14 mouse cellular contexts compared by ENCODE assay signal in genomic region chr1:154223807-154224207, GRCm38 (mm10). TPM values are rescaled to one million over a fixed set of nuclear protein-coding genes. Genes with fewer than 3 reads are reported as not detected.
DNase-seq lines count a peak whose midpoint lies in the region; ATAC-seq lines count a peak whose summit lies in the region.
"Had no signal": no experiment of that assay in that cellular context is flagged by ENCODE, and none has a peak within 500 bp of the region (broad histone marks: within the 10 kb centered on the region; RNA-seq: fewer than 3 reads in every experiment).

No protein-coding gene starts in this region.

- no peak overlapping the region for H3K9ac ChIP-seq in hindbrain, embryonic 16.5 days (ENCODE audit: low read depth, low read length)
- H3K9ac ChIP-seq in midbrain, embryonic 11.5 days (ENCODE audit: low read length) = no peak overlapping the region
- H3K9ac ChIP-seq: limb, embryonic 15.5 days had no signal

- H3K4me1 ChIP-seq in hindbrain, embryonic 16.5 days (ENCODE audit: control insufficient read depth, insufficient read depth, low read depth, low read length) = no peaks in the 10 kb centered on the region
- no peaks in the 10 kb centered on the region; the same call in 1 of the 2 replicates for H3K4me1 ChIP-seq in midbrain, embryonic 11.5 days (ENCODE audit: control insufficient read depth, insufficient read depth, low read length)
- H3K4me1 ChIP-seq: embryonic facial prominence, embryonic 10.5 days; limb, embryonic 15.5 days had no signal

- ATAC-seq in hindbrain, embryonic 16.5 days = peak; percentile 91
- peak; percentile 72 for ATAC-seq in midbrain, embryonic 11.5 days (ENCODE audit: low FRiP score)
- no peak for ATAC-seq in megakaryocyte progenitor cell, adult 5-6 weeks (replicated peaks; ENCODE audit: poor library complexity)

- no peak overlapping the region for H3K4me3 ChIP-seq in hindbrain, embryonic 16.5 days (ENCODE audit: low read length)
- no peak overlapping the region for H3K4me3 ChIP-seq in midbrain, embryonic 11.5 days (ENCODE audit: low read depth, low read length)
- H3K4me3 ChIP-seq: embryonic facial prominence, embryonic 10.5 days; limb, embryonic 15.5 days had no signal

- no peaks in the 10 kb centered on the region for H3K9me3 ChIP-seq in hindbrain, embryonic 16.5 days (ENCODE audit: control insufficient read depth, low read length)
- H3K9me3 ChIP-seq in midbrain, embryonic 11.5 days (ENCODE audit: control insufficient read depth, low read length) = no peaks in the 10 kb centered on the region
- H3K9me3 ChIP-seq: embryonic facial prominence, embryonic 10.5 days; limb, embryonic 15.5 days had no signal

- H3K27ac ChIP-seq in hindbrain, embryonic 16.5 days (ENCODE audit: low read depth, low read length) = no peak overlapping the region
- H3K27ac ChIP-seq in midbrain, embryonic 11.5 days (ENCODE audit: low read depth, low read length) = no peak overlapping the region
- H3K27ac ChIP-seq: embryonic facial prominence, embryonic 10.5 days; limb, embryonic 15.5 days had no signal

- H3K27me3 ChIP-seq in hindbrain, embryonic 16.5 days (replicated peaks; ENCODE audit: control insufficient read depth, insufficient read depth, low read length) = no peaks in the 10 kb centered on the region
- H3K27me3 ChIP-seq in midbrain, embryonic 11.5 days (ENCODE audit: control insufficient read depth, insufficient read depth, low read length) = no peaks in the 10 kb centered on the region
- H3K27me3 ChIP-seq: limb, embryonic 15.5 days had no signal

- H3K36me3 ChIP-seq in hindbrain, embryonic 16.5 days (ENCODE audit: control insufficient read depth, insufficient read depth, low read length) = no peaks in the 10 kb centered on the region
- no peaks in the 10 kb centered on the region for H3K36me3 ChIP-seq in midbrain, embryonic 11.5 days (ENCODE audit: control insufficient read depth, insufficient read depth, low read length)
- H3K36me3 ChIP-seq: embryonic facial prominence, embryonic 10.5 days; limb, embryonic 15.5 days had no signal

- no peak overlapping the region for H3K4me2 ChIP-seq in hindbrain, embryonic 16.5 days (ENCODE audit: low read length)
- no peak overlapping the region for H3K4me2 ChIP-seq in midbrain, embryonic 11.5 days
- H3K4me2 ChIP-seq: limb, embryonic 15.5 days had no signal

- peak; percentile 59 for DNase-seq in layer of hippocampus, adult 11-12 months (ENCODE audit: low spot score)
- DNase-seq in layer of hippocampus, adult 9-10 months (ENCODE audit: low spot score) = no peak
- DNase-seq in midbrain, embryonic 11.5 days (ENCODE audit: low spot score, missing footprints) = no peak
- peak; percentile 34 for DNase-seq in right cerebral cortex, postnatal 36 days (ENCODE audit: low spot score in 2 of 2)
- DNase-seq in adrenal gland, adult 2 months = no peak
- no peak for DNase-seq in lung, postnatal 4 days
- DNase-seq: adrenal gland, postnatal 10 days; kidney, adult 11 months had no signal

- WGBS in hindbrain, embryonic 16.5 days = 0% methylated on average over 1 of the region's 1 CpGs
- WGBS in midbrain, embryonic 11.5 days = 5% methylated on average over 1 of the region's 1 CpGs

RNA-seq across cellular contexts. Expression of gene Zfp648, which starts 22.8 kb away (rescaled TPM):
- polyA plus RNA-seq in hindbrain, embryonic 16.5 days (2015; fragmentation: Nextera tagmentation; extraction: Ambion mirVana) = 1.5 and 1.6 TPM in 2 replicates
- not detected in 2 replicates for polyA plus RNA-seq in midbrain, embryonic 11.5 days (2014; fragmentation: Nextera tagmentation; extraction: Ambion mirVana)
- not detected in 2 replicates for total RNA-seq in megakaryocyte progenitor cell, adult 5-6 weeks (2015)
- total RNA-seq in megakaryocyte progenitor cell, adult 5-6 weeks (2017) = 0.25 TPM in 1 of 2 replicates, not detected in the other
- total RNA-seq in adrenal gland, adult 2 months (2021) = under 1 TPM; 0.29 to 0.55 TPM
- 0.89 and 1.2 TPM in 2 replicates for polyA plus RNA-seq in adrenal gland, adult 2 months (2012; rRNA removed)
- total RNA-seq: ES-E14 had no signal
- polyA plus RNA-seq: spleen, adult 2 months had no signal

Comparison
In these comparisons a context has a peak if more than half of its experiments do, and no peak if none do; other contexts are left out.
1. DNase-seq: peak in layer of hippocampus, adult 11-12 months (single experiment) and right cerebral cortex, postnatal 36 days (2 of 2); none in layer of hippocampus, adult 9-10 months (single experiment), midbrain, embryonic 11.5 days (single experiment), adrenal gland, adult 2 months (single experiment) and lung, postnatal 4 days (0 of 2).